11 mouse cellular contexts compared by ENCODE assay signal in genomic region chr8:57765726-57766351, GRCm38 (mm10).
DNase-seq lines count a peak whose midpoint lies in the region; ATAC-seq and TF ChIP-seq lines count a peak whose summit lies in the region.
"Had no signal": no experiment of that assay in that cellular context is flagged by ENCODE, and none has a peak within 500 bp of the region (broad histone marks: within the 10 kb centered on the region; RNA-seq: fewer than 3 reads in every experiment).

No protein-coding gene starts in this region.

- no peak overlapping the region for H3K9ac ChIP-seq in lung, embryonic 14.5 days
- no peak overlapping the region for H3K9ac ChIP-seq in intestine, postnatal 0 days (ENCODE audit: low read depth, low read length)
- H3K9ac ChIP-seq in stomach, embryonic 15.5 days: no peak overlapping the region

- intact Hi-C loops in gastrocnemius, adult 2 months (cut with DNase I): no loop called here

- H3K4me3 ChIP-seq in gastrocnemius, adult 2 months: peak overlapping the region; percentile 14; the same call in 1 of the 2 replicates
- no peak overlapping the region for H3K4me3 ChIP-seq in lung, embryonic 14.5 days (ENCODE audit: low read depth, low read length)
- no peak overlapping the region for H3K4me3 ChIP-seq in lung, adult 2 months (replicated peaks; ENCODE audit: extremely low read depth, low read depth, low read length)
- H3K4me3 ChIP-seq in intestine, postnatal 0 days (ENCODE audit: low read depth, low read length): no peak overlapping the region
- H3K4me3 ChIP-seq in stomach, embryonic 15.5 days (replicated peaks): no peak overlapping the region

- ATAC-seq in lung, embryonic 14.5 days (ENCODE audit: insufficient read depth): no peak
- no peak for ATAC-seq in intestine, postnatal 0 days
- no peak for ATAC-seq in stomach, embryonic 15.5 days (ENCODE audit: insufficient read depth, low FRiP score, low read depth)
- ATAC-seq: activated CD4-positive, CD25-positive, alpha-beta regulatory T cell, adult 4 months had no signal

- no peaks in the 10 kb centered on the region for H3K36me3 ChIP-seq in lung, embryonic 14.5 days (ENCODE audit: insufficient read depth)
- no peaks in the 10 kb centered on the region for H3K36me3 ChIP-seq in intestine, postnatal 0 days (ENCODE audit: control insufficient read depth, insufficient read depth)
- no peaks in the 10 kb centered on the region for H3K36me3 ChIP-seq in stomach, embryonic 15.5 days

- H3K9me3 ChIP-seq in lung, embryonic 14.5 days (ENCODE audit: low read depth, low read length): no peaks in the 10 kb centered on the region
- no peaks in the 10 kb centered on the region for H3K9me3 ChIP-seq in intestine, postnatal 0 days (ENCODE audit: control insufficient read depth)
- H3K9me3 ChIP-seq in stomach, embryonic 15.5 days: no peaks in the 10 kb centered on the region

- peak overlapping the region; percentile 10; the same call in 1 of the 2 replicates for H3K4me2 ChIP-seq in lung, embryonic 14.5 days
- peak overlapping the region; percentile 50 for H3K4me2 ChIP-seq in intestine, postnatal 0 days (replicated peaks; ENCODE audit: low read depth)
- peak overlapping the region; percentile 27; the same call in 1 of the 2 replicates for H3K4me2 ChIP-seq in stomach, embryonic 15.5 days

- TF ChIP-seq POLR2A in lung, adult 2 months (IDR thresholded peaks at IDR 0.05; ENCODE audit: borderline replicate concordance, extremely low read depth, low read depth, low read length): no peak

- no peak for TF ChIP-seq CTCF in gastrocnemius, adult 2 months (IDR thresholded peaks at IDR 0.05)
- no peak for TF ChIP-seq CTCF in lung, embryonic 14.5 days (IDR thresholded peaks at IDR 0.05; ENCODE audit: low read depth)
- TF ChIP-seq CTCF in lung, adult 2 months (IDR thresholded peaks at IDR 0.05; ENCODE audit: insufficient read depth, low read length): no peak
- no peak for TF ChIP-seq CTCF in intestine, postnatal 0 days (IDR thresholded peaks at IDR 0.05; ENCODE audit: low read depth)

- no peak for DNase-seq in gastrocnemius, adult 2 months
- DNase-seq in gastrocnemius, adult 18-20 months (ENCODE audit: low spot score): no peak
- no peak for DNase-seq in lung, embryonic 14.5 days
- DNase-seq in lung, adult 2 months: no peak
- DNase-seq in adrenal gland, adult 2 months: no peak
- no peak for DNase-seq in layer of hippocampus, postnatal 10 days (ENCODE audit: low spot score in 2 of 2)
- DNase-seq: cerebellum, adult 9-10 months; kidney, adult 9 months had no signal

- H3K27ac ChIP-seq in gastrocnemius, adult 2 months: no peak overlapping the region
- H3K27ac ChIP-seq in lung, embryonic 14.5 days (ENCODE audit: low read depth): no peak overlapping the region
- H3K27ac ChIP-seq in intestine, postnatal 0 days (ENCODE audit: low read depth, low read length): no peak overlapping the region
- no peak overlapping the region for H3K27ac ChIP-seq in stomach, embryonic 15.5 days

- no peaks in the 10 kb centered on the region for H3K4me1 ChIP-seq in lung, embryonic 14.5 days (ENCODE audit: insufficient read depth)
- H3K4me1 ChIP-seq in lung, adult 2 months (ENCODE audit: control insufficient read depth, insufficient read depth, low read length): no peaks in the 10 kb centered on the region
- H3K4me1 ChIP-seq in intestine, postnatal 0 days (replicated peaks; ENCODE audit: control insufficient read depth, insufficient read depth, low read length): no peaks in the 10 kb centered on the region
- peaks cover 3% of the 10 kb centered on the region; the same call in 1 of the 2 replicates for H3K4me1 ChIP-seq in stomach, embryonic 15.5 days

- WGBS in lung, embryonic 14.5 days: 15% methylated on average over 13 of the region's 13 CpGs
- WGBS in lung, adult 2 months: 19% methylated on average over 13 of the region's 13 CpGs
- WGBS in intestine, postnatal 0 days: 17% methylated on average over 13 of the region's 13 CpGs
- 16% methylated on average over 13 of the region's 13 CpGs for WGBS in stomach, embryonic 15.5 days

- no peaks in the 10 kb centered on the region for H3K27me3 ChIP-seq in lung, embryonic 14.5 days (ENCODE audit: insufficient read depth, low read length)
- H3K27me3 ChIP-seq in intestine, postnatal 0 days (replicated peaks; ENCODE audit: control insufficient read depth, insufficient read depth, low read length): no peaks in the 10 kb centered on the region
- H3K27me3 ChIP-seq in stomach, embryonic 15.5 days (replicated peaks): no peaks in the 10 kb centered on the region
